Mouse (Mus musculus) spleen, adult 2 months (tissue): ENCODE data around the gene Scarf1.

ENCODE experiments used
- CTCF ChIP-seq: fragments of 200-500 bp; IDR thresholded peaks from 2 replicates; pipeline ENCODE4 v1.5.1; 2011; ENCODE audit warnings: mild to moderate bottlenecking, inconsistent platforms; ENCODE audit not compliant: insufficient read depth, insufficient read length, insufficient replicate concordance; ENCODE audit errors: extremely low read depth
- POLR2A ChIP-seq: fragments of 200-500 bp; IDR thresholded peaks from 2 replicates; pipeline ENCODE4 v1.6.1; 2011; ENCODE audit warnings: low read depth, low read length, inconsistent platforms

- TF ChIP-seq POLR2A = peak; percentile 39; the same call in 1 of the 2 replicates
- TF ChIP-seq CTCF = no peak
These were observed 19.3 kb downstream of the Scarf1 start for GRCm38 (mm10) chr11:75532340-75533277.
